Mouse (Mus musculus) heart, adult 2 months (tissue): ENCODE data around the gene Agr2.

Experiments
- CTCF ChIP-seq: fragments of 200-600 bp; IDR thresholded peaks from 2 replicates; pipeline ENCODE4 v1.8.1; 2022; ENCODE audit warnings: antibody characterized with exemption, mild to moderate bottlenecking, moderate library complexity
- EP300 ChIP-seq: fragments of 200-500 bp; IDR thresholded peaks from 2 replicates; pipeline ENCODE4 v1.6.1; 2011; ENCODE audit warnings: low read depth, low read length, control low read depth; ENCODE audit not compliant: insufficient read depth

- TF ChIP-seq EP300 (no peak), CTCF (no peak)
These were observed 10.9 kb upstream of the Agr2 start for GRCm38 (mm10) chr12:35981732-35982360.
